Mouse (Mus musculus) activated CD4-positive, CD25-positive, alpha-beta regulatory T cell, adult 9 weeks (primary cell): ENCODE measurements around the gene Olfr1086. TPM values are rescaled to one million over a fixed set of nuclear protein-coding genes. Genes with fewer than 3 reads are reported as not detected.

Experiments
- polyA plus RNA-seq: library from polyadenylated mRNA; unstranded; fragments of 100-300 nt; shearing (Covaris generic); gene quantifications from one replicate; pipeline ENCODE4 v1.2.1, GENCODE M21; 2017

The Olfr1086 gene
- polyA plus RNA-seq = not detected

GRCm38 (mm10) chr2:86679992-86680391, at the start of gene Olfr1086:
Gene Olfr1086, minus strand, starts transcription at chr2:86680092.

DNA sequence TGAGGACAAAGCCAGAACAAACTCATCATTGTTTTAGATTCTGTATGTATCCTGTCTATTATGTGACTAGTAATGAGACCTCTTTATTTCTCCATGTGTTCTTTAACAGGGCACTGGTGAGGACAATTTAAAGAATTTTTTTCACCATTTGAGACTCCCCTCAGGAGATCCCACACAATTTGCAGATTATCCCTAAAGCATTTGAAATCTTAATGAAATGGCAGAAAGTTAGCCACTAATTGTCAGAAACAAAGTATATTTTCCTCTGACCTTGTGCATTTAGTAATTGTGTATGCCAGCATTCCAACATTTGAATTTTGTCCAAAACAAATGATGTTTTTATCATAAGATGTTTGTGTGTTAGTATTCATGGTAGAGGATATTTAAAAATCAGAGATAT, 18.4 kb upstream of the Olfr1086 start, which contains the start of gene Olfr1087:
Gene Olfr1087 (minus strand): TSS at position 101 of the 400 bp plus-strand sequence.

GRCm38 (mm10) chr2:86661919-86662318, 18.0 kb downstream of the Olfr1086 start, which contains the start of gene Olfr1085:
Gene Olfr1085, minus strand, starts transcription at chr2:86662019.

DNA sequence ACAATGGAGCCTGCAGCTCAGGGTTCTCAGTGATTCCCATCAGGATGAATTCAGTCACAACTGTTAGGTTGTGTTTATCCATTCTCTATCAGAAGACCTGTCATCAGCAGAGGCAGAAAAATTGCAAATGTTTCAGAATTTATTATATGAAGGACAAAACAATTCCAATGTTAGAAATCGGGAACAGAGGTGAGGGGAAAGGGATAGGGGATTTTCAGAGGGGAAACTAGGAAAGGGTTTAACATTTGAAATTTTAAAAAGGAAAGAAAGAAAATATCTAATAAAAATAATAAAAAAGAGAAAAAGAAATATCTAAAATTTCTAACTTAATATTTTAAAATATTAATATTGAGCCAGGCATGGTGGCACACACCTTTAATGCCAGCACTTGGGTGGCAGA, 40.3 kb downstream of the Olfr1086 start, which contains the start of gene Olfr1084:
Gene Olfr1084 (minus strand): TSS at position 101 of the 400 bp plus-strand sequence.

Other genes with a start within 250 kb of the Olfr1086 start
- not detected for gene Olfr1065, start 229.5 kb downstream of the Olfr1086 start, polyA plus RNA-seq
- not detected for gene Olfr1066, start 223.8 kb downstream of the Olfr1086 start, polyA plus RNA-seq
- gene Olfr228, start 192.7 kb downstream of the Olfr1086 start, polyA plus RNA-seq = not detected
- not detected for gene Olfr1076, start 171.6 kb downstream of the Olfr1086 start, polyA plus RNA-seq
- not detected for gene Olfr1079, start 137.6 kb downstream of the Olfr1086 start, polyA plus RNA-seq
- gene Olfr1080, start 121.9 kb downstream of the Olfr1086 start, polyA plus RNA-seq = not detected
- not detected for gene Olfr1082, start 81.1 kb downstream of the Olfr1086 start, polyA plus RNA-seq
- gene Olfr1084, start 40.4 kb downstream of the Olfr1086 start, polyA plus RNA-seq = not detected
- not detected for gene Olfr1085, start 18.1 kb downstream of the Olfr1086 start, polyA plus RNA-seq
- not detected for gene Olfr1087, start 18.3 kb upstream of the Olfr1086 start, polyA plus RNA-seq
- not detected for gene Olfr1089, start 53.6 kb upstream of the Olfr1086 start, polyA plus RNA-seq
- not detected for gene Olfr1090, start 78.9 kb upstream of the Olfr1086 start, polyA plus RNA-seq
- not detected for gene Olfr1093, start 102.4 kb upstream of the Olfr1086 start, polyA plus RNA-seq
- not detected for gene Olfr141, start 129.9 kb upstream of the Olfr1086 start, polyA plus RNA-seq
- not detected for gene Olfr1094, start 144.6 kb upstream of the Olfr1086 start, polyA plus RNA-seq
- not detected for gene Olfr1095, start 171.6 kb upstream of the Olfr1086 start, polyA plus RNA-seq
- gene Gm13723, start 194.7 kb upstream of the Olfr1086 start, polyA plus RNA-seq = not detected
- not detected for gene Olfr1097, start 212.1 kb upstream of the Olfr1086 start, polyA plus RNA-seq
- not detected for gene Olfr1098, start 244.5 kb upstream of the Olfr1086 start, polyA plus RNA-seq